Mouse (Mus musculus) inflammation-experienced regulatory T-cells, adult 6 months (primary cell): ENCODE data around the gene Gm17019. TPM values are rescaled to one million over a fixed set of nuclear protein-coding genes. Genes with fewer than 3 reads are reported as not detected.
"Not testable (repeated sequence)": the region's sequence is repeated elsewhere in the genome, so short reads cannot be mapped to it uniquely, and the experiment has no call there.

Experiments
- ATAC-seq: one replicate; pipeline ENCODE4 v1.8.0; 2017
- polyA plus RNA-seq, 3 experiments: library from polyadenylated mRNA; unstranded; fragments of 100-300 nt; shearing (Covaris generic); gene quantifications; one replicate each; pipeline ENCODE4 v1.2.1; 2017

Gm17019 gene
- polyA plus RNA-seq, 3 experiments from 2014 or later: not detected

- not testable (repeated sequence) for ATAC-seq
Measured at GRCm38 (mm10) chr5:14996670-14997249, 36.0 kb downstream of the Gm17019 start.

- ATAC-seq: not testable (repeated sequence)
Measured at GRCm38 (mm10) chr5:14994124-14994523, 38.7 kb downstream of the Gm17019 start.

GRCm38 (mm10) chr5:14990375-14991158 is 42.2 kb downstream of the Gm17019 start:
- not testable (repeated sequence) for ATAC-seq

GRCm38 (mm10) chr5:14986649-14987387 is 46.0 kb downstream of the Gm17019 start:
- not testable (repeated sequence) for ATAC-seq

Other genes starting within 250 kb of the Gm17019 start
- not detected for gene Gm9758, start 118.1 kb downstream of the Gm17019 start, polyA plus RNA-seq
- not detected for gene Speer4e, start 94.6 kb downstream of the Gm17019 start, polyA plus RNA-seq
- not detected for gene Gm10354, start 54.1 kb downstream of the Gm17019 start, polyA plus RNA-seq